Mouse (Mus musculus): ENCODE data around the gene Dcun1d4. TPM values are rescaled to one million over a fixed set of nuclear protein-coding genes. Genes with fewer than 3 reads are reported as not detected.
"Not testable (repeated sequence)": the region's sequence is repeated elsewhere in the genome, so short reads cannot be mapped to it uniquely, and the experiment has no call there.

The Dcun1d4 gene
- total RNA-seq, 2 experiments from 2014 or later: 16.6 to 19.7 TPM

DNA sequence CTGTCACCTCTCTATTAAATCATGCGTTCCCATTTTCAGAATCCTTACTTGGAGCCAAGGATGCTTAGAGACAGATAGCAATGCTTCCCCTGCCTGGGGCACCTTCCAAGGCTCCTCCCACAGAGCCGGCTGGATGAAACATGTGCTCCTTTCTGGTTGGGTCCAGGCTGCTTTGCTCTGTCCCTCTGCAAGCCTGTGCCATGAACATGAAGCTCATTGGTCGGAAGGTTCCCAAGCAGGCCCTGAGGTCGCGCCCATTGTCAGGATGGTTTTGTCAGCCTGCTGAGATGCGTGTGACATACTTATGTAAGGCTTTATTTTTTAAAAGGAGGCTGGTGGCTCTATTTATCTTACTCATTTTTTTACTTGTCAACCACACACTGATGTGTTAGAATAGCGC lies 95.9 kb downstream of the Dcun1d4 start:
- DNase-seq: no peak
- intact Hi-C loops (cut with DNase I): no loop called here

DNA sequence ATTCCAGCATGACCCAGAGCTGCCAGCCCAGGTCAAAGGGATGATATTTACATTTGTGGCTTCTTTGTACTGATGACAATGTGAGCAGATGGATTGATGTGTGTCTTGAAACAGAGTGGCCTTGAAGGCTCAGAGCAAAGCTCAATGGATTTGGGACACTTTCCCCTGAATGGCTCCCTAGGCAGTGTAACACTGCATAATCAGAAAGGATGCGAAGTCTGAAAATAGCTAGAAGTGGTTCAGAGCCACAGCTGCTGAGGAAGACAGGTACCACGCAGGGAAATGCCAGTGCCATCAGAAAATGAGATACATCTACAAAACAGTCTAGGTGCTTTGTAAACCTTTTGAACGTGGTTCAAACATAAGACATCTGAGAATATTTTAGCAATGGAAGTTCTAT lies 97.3 kb downstream of the Dcun1d4 start:
- no peak for DNase-seq
- intact Hi-C loops (cut with DNase I): no loop called here

DNA sequence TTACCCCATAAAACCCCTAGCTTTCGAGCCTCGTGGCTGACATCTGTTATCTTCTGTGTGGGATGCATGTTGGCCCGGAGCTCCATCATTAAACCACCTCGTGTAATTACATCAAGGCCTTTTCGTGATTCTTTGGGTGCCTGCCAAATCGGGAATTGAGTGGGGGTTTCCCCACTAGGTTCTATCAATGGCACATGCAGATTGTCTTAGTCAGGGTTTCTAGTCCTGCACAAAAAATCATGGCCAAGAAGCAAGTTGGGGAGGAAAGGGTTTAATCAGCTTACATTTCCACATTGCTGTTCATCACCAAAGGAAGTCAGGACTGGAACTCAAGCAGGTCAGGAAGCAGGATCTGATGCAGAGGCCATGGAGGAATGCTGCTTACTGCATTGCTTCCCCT lies 103.2 kb downstream of the Dcun1d4 start:
- intact Hi-C loops (cut with DNase I); DNase-seq: not testable (repeated sequence)

DNA sequence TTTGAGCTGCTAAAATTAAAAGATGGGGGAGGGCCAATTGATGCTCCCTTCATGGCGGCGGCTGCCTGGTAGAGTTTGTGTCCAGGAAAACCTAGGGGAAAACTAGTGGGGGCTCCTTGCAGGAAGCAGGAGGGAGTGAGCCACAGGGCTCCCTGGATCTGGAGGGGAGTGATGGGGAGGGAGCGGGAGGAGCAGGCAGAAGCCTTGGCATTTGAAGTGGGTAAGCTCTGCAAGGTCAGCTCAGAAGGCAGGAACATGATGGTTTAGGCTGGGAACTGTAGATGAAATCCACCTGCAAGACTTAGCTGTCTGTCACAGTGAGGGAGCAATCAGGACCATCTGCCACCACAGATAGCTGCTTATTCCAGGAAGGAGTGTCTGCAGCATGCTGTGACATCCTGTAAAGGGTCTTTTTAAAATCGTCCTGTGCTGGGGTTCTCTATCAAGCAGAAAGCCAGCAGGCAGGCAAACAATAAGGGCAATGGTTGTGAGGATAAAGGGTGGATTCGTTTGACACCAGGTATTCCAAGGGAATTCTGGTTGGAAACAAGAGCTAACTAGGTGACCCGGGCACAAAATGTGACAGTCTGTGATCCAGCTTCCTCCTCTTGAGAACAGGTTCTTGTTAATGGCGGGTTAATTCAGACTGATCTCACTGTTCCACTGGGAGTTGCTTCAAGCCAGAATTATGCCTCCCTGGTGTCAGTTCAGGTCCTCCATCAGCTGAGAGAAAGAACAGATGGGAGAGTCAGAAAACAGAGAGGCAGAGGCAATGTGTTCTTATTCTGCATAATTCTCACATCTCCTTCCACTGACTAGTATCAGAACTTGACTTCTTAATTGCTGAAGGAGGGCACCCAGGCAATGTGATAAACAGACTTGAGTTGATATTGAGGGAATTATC lies 104.7 kb downstream of the Dcun1d4 start:
- intact Hi-C loops (cut with DNase I): no loop called here
- no peak for DNase-seq

DNA sequence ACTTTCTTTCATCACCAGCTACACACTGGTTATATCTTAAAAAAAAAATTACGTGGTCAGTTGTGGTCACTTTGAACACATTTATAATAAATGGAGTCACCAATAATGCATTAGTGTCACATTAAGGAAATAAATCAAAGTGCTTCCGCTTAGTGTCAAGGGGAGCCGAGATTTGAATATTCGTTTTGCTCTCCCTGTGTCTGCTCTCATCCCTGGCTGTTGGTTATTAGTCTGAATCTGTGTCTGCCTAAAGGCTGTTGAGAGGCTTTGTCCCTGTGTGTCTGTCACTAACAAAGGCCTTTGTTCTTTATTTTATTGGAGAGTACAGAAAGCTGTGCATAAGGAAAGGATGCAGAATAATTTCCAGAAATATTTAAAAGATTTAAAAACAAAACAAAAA lies 105.8 kb downstream of the Dcun1d4 start:
- intact Hi-C loops (cut with DNase I): no loop called here
- DNase-seq: no peak

DNA sequence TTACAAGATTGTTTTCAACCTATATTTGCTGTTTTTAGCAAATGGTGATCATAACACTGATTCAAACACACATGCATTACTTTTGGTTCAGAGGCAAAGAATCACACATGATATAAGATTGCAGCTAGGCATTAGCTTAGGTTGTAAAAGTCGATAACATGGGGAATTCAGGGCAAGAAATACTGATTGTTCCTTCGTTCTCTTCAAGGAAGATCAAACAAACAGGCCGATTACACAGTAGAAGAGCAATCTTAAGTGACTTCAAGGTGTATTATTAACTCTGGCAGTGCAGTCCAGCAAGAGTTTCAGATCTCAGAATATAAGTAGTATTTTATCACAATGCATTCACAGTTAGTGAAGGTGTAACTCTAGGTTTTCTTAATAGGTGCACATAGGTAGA lies 106.3 kb downstream of the Dcun1d4 start:
- intact Hi-C loops (cut with DNase I): no loop called here
- no peak for DNase-seq

DNA sequence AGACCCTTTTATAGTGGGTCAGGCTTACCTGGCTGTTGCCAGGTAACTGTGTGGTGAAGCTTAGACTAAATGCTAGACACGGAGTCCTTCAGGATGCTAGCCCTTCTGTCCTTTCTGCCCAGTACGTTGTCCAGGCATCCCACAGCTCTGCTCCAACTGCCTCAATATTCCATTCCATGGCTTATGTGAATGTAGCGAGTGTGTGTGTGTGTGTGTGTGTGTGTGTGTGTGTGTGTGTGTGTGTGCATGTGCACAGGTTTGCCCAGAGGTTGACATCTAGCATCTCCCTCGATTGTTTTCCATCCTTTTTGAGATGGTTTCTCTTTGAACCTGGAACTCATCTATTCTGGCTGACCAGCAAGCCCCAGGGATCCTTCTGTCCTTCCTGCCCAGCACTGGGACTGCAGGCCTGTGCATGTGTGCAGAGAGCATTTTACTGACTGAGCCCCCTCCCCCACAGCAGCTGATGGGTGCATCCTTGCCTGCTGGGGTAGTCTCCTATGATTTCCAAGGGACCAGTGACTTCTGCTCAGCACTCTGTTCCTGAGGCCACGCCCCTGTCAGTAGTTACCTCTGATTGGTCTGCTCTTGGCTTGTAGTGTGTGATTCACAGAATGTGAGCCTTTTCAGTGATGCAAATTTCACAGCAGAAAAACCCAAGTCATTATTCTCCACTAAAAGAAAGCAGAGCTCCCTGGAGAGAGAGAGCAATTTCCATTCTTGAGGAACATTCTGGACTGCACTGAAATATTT lies 118.3 kb downstream of the Dcun1d4 start:
- DNase-seq: peak; percentile 14 to 20
- intact Hi-C loops (cut with DNase I): no loop called here

DNA sequence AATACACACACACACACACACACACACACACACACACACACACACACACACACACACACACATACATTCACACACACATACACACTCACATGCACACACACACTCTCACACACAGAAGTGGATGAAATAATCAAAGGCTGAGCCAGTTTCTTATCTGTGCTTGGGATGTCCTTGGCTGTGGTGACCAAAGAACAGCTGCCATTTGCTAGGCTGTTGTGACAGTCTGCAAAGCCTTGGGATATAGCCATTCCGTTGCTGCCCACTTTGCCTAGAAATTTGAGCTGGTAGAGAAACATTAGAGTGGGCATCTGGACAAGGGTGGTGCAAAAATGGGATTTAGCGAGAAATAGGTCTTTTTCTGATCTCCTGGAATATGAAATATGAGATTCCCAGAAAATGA lies 119.2 kb downstream of the Dcun1d4 start:
- intact Hi-C loops (cut with DNase I): no loop called here
- peak; percentile 42 to 51 for DNase-seq

DNA sequence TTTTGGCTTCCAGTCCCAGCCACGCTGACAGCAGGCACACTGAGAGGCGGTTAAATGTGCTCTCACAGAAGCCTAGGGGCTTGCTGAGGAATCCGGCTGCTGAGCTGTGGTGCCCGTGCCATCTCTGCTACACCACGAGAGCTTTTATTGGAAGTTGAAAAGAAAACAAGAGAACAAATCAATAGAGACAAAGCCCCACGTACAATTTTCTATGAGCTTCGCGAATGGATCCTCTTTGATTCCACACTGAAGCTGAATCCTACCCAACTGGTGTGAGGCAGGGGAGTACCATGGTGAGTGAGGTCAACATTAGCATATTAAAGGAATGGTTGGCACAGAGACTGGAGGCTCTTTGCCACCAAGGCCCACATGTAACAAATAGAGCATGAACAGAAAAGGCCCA lies 120.6 kb downstream of the Dcun1d4 start:
- intact Hi-C loops (cut with DNase I): no loop called here

DNA sequence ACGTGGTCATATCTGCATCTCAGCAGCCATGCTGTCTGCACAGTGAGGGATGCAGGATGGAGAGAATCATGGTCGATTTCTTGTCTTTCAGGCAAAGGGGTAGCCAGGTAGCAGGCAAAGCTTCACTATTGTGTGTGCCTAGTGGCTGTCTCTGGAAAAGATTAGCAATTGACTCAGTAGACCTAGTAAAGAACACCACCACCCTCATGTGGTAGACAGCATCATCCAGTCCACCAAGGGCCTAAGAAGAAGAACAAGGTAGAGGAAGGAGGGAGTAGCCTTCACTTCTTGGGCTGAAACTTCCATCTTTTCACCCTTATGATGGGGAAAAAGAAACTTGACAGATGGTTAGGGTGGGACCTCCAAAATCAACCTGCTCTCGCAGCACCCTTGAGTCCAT lies 122.1 kb downstream of the Dcun1d4 start:
- DNase-seq: no peak
- intact Hi-C loops (cut with DNase I): no loop called here

More for the DNA sequence above, 120.6 kb downstream of the Dcun1d4 start:
- no peak for DNase-seq

DNA sequence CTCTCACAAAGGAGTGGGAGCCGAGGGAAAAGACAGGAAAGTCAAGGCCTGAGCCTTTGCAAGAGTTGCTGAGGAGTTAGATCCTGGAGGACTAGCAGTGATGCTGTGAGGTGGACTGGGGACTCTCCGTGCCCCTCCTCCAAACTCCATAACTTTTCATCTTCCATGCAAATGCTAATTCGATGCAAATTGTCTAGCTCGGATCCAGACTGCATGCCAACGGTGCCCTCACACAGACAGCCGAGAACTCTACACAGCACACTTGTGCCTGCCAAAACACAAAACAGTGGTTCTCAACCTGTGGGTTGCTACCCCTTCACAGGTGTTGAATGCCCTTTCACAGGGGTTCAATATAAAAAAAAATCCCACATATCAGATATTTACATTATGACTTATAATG lies 123.7 kb downstream of the Dcun1d4 start:
- intact Hi-C loops (cut with DNase I): no loop called here
- DNase-seq: no peak

DNA sequence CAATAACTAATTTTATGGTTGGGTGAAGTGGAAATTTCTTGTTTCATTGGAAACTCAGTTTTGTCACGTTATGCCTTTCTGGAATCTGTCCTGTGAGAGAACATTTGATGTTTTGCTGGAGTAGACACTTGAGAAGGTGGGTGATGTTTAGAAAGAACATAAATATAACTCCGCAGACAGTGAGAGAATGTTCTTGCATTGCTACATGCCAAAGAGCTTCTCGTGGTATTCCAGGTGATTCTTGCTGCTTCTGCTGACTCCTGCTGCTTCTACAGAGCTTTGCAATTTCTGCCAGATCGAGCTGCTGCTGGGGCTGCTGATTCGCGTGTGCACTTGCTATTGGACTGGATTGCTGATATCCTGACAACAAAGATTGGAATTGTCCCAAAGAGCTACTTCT lies 124.2 kb downstream of the Dcun1d4 start:
- no peak for DNase-seq
- intact Hi-C loops (cut with DNase I): no loop called here

Other genes starting within 250 kb of the Dcun1d4 start
- gene Fryl, start 224.4 kb upstream of the Dcun1d4 start, total RNA-seq (2021): 10 to 100 TPM; 47.4 to 51.3 TPM
- 100 to 1,000 TPM; 264 TPM for gene Ociad1, start 188.2 kb upstream of the Dcun1d4 start, total RNA-seq (2021)
- gene Ociad2, start 140.0 kb upstream of the Dcun1d4 start, total RNA-seq (2021): 1 to 10 TPM; 8.5 to 9.6 TPM
- gene Cwh43, start 74.9 kb upstream of the Dcun1d4 start, total RNA-seq (2021): not detected
- not detected for gene Lrrc66, start 151.5 kb downstream of the Dcun1d4 start, total RNA-seq (2021)
- 10 to 100 TPM; 75.1 TPM for gene Sgcb, start 166.8 kb downstream of the Dcun1d4 start, total RNA-seq (2021)
- gene Spata18, start 170.4 kb downstream of the Dcun1d4 start, total RNA-seq (2021): 1 to 10 TPM; 1.8 TPM

Data from heart, postnatal 10 days (tissue).